Mouse (Mus musculus) liver, embryonic 14.5 days (tissue): Measurements from ENCODE around the gene Rinl. TPM values are rescaled to one million over a fixed set of nuclear protein-coding genes. Genes with fewer than 3 reads are reported as not detected.

Source experiments
- ATAC-seq: fragments of 200-750 bp; cut with Nextera tagmentation; 2 replicates; pipeline ENCODE4 v1.8.0; 2017; ENCODE audit warnings: moderate number of reproducible peaks, mild to moderate bottlenecking, moderate library complexity; ENCODE audit not compliant: insufficient read depth
- DNase-seq, 3 experiments: peaks; one replicate each; pipeline ENCODE4 v3.0.0-alpha.2; 2012 to 2013; ENCODE audit warnings: low read depth in 3 of 3, low spot score in 3 of 3
- H3K27ac ChIP-seq: fragments of 300-500 bp; sonication (generic); 2 replicates; pipeline ENCODE4 v1.5.1; 2014; ENCODE audit warnings: moderate library complexity, mild to moderate bottlenecking, control low read depth, inconsistent platforms
- H3K27me3 ChIP-seq: fragments of 300-500 bp; sonication (generic); 2 replicates; pipeline ENCODE4 v1.6.1; 2014; ENCODE audit warnings: mild to moderate bottlenecking, low read length, moderate library complexity; ENCODE audit not compliant: control insufficient read depth, insufficient read depth
- H3K36me3 ChIP-seq: fragments of 300-500 bp; sonication (generic); replicated peaks from 2 replicates; pipeline ENCODE4 v1.6.1; 2014; ENCODE audit warnings: low read depth; ENCODE audit not compliant: control insufficient read depth, insufficient read depth
- H3K4me1 ChIP-seq, 2 experiments: fragments of 200-500 bp in 1 of 2; fragments of 300-500 bp in 1 of 2; sonication (generic) in 1 of 2; replicated peaks; 2 replicates each; pipeline ENCODE4 v1.6.1; 2012 to 2014; ENCODE audit warnings: antibody characterized with exemption in 1 of 2, inconsistent platforms in 1 of 2, low read length in 1 of 2; ENCODE audit not compliant: control insufficient read depth in 2 of 2, insufficient read depth in 2 of 2
- H3K4me2 ChIP-seq: fragments of 300-500 bp; sonication (generic); 2 replicates; pipeline ENCODE4 v1.6.1; 2014; ENCODE audit warnings: low read depth, mild to moderate bottlenecking, control low read depth, moderate library complexity
- H3K4me3 ChIP-seq, 2 experiments: fragments of 200-500 bp in 1 of 2; fragments of 300-500 bp in 1 of 2; sonication (generic) in 1 of 2; 2 replicates each; pipeline ENCODE4 v1.5.1; 2012 to 2014; ENCODE audit warnings: low read depth in 2 of 2, low read length in 2 of 2, mild to moderate bottlenecking in 2 of 2, control low read depth in 1 of 2, inconsistent platforms in 1 of 2, moderate library complexity in 1 of 2; ENCODE audit not compliant: insufficient read depth in 1 of 2
- H3K9ac ChIP-seq: fragments of 300-500 bp; sonication (generic); replicated peaks from 2 replicates; pipeline ENCODE4 v1.6.1; 2014; ENCODE audit warnings: mild to moderate bottlenecking, control low read depth, moderate library complexity
- H3K9me3 ChIP-seq: fragments of 300-500 bp; sonication (generic); 2 replicates; pipeline ENCODE4 v1.6.1; 2016; ENCODE audit warnings: low read length, mixed read lengths; ENCODE audit not compliant: control insufficient read depth
- CTCF ChIP-seq: IDR thresholded peaks from 2 replicates; pipeline ENCODE4 v1.5.1; 2016; ENCODE audit warnings: antibody characterized with exemption, low read depth, control low read depth
- EP300 ChIP-seq: IDR thresholded peaks from 2 replicates; pipeline ENCODE4 v1.6.1; 2016; ENCODE audit warnings: antibody characterized with exemption, low read depth
- WGBS: fragments of 180-500 bp; shearing (Covaris S2); extraction: QIAGEN DNeasy Blood & Tissue Kit; methylation state at CpG from one replicate; pipeline ENCODE4 v1.1.7; 2014; ENCODE audit not compliant: insufficient replicate concordance; 5-methylcytosine and 5-hydroxymethylcytosine counted together
- polyA plus RNA-seq, 2 experiments: library from polyadenylated mRNA; depleted of rRNA in 1 of 2; stranded (reverse) in 1 of 2; unstranded in 1 of 2; fragments of >200 nt; fragmentation: Nextera tagmentation in 1 of 2; extraction: Ambion mirVana in 1 of 2; gene quantifications; 2 replicates each; pipeline versions ENCODE4 v1.2.1 to v1.2.3; 2012 to 2014

The Rinl gene
- polyA plus RNA-seq, 2 experiments: 4.7 to 4.8 TPM

GRCm38 (mm10) chr7:28817524-28817923, 28.8 kb downstream of the Rinl start:
- no peak overlapping the region for H3K27ac ChIP-seq
- H3K4me3 ChIP-seq: no peak overlapping the region
- TF ChIP-seq EP300: no peak
- no peak for TF ChIP-seq CTCF
- H3K27me3 ChIP-seq: no peaks in the 10 kb centered on the region
- WGBS: 55% methylated on average over 6 of the region's 6 CpGs
- H3K9me3 ChIP-seq: no peaks in the 10 kb centered on the region
- no peak overlapping the region for H3K4me2 ChIP-seq
- H3K9ac ChIP-seq: no peak overlapping the region
- ATAC-seq: no peak
- H3K36me3 ChIP-seq: peaks cover 99% of the 10 kb centered on the region
- DNase-seq: no peak
- H3K4me1 ChIP-seq: peaks cover 12 to 23% of the 10 kb centered on the region in 2 experiments

GRCm38 (mm10) chr7:28817957-28818356, 29.2 kb downstream of the Rinl start:
- no peak overlapping the region for H3K27ac ChIP-seq
- no peaks in the 10 kb centered on the region for H3K27me3 ChIP-seq
- TF ChIP-seq EP300 (no peak), CTCF (no peak)
- no peaks in the 10 kb centered on the region for H3K9me3 ChIP-seq
- H3K4me2 ChIP-seq: no peak overlapping the region
- H3K4me3 ChIP-seq: no peak overlapping the region
- 82% methylated on average over 4 of the region's 4 CpGs for WGBS
- DNase-seq (no peak), ATAC-seq (no peak)
- no peak overlapping the region for H3K9ac ChIP-seq
- peaks cover 10 to 18% of the 10 kb centered on the region in 2 experiments for H3K4me1 ChIP-seq
- peaks cover 99% of the 10 kb centered on the region for H3K36me3 ChIP-seq

- no peaks in the 10 kb centered on the region for H3K27me3 ChIP-seq
- ATAC-seq (no peak), DNase-seq (no peak)
- H3K27ac ChIP-seq: no peak overlapping the region
- H3K4me2 ChIP-seq: no peak overlapping the region
- peaks cover 97% of the 10 kb centered on the region for H3K36me3 ChIP-seq
- peaks cover 8 to 14% of the 10 kb centered on the region in 2 experiments for H3K4me1 ChIP-seq
- TF ChIP-seq EP300: no peak
- TF ChIP-seq CTCF: no peak
- no peaks in the 10 kb centered on the region for H3K9me3 ChIP-seq
- H3K9ac ChIP-seq: no peak overlapping the region
- WGBS: 88% methylated on average over 18 of the region's 18 CpGs
- H3K4me3 ChIP-seq: no peak overlapping the region
Observed at GRCm38 (mm10) chr7:28818436-28818835, 29.7 kb downstream of the Rinl start.

GRCm38 (mm10) chr7:28818861-28819452, 30.2 kb downstream of the Rinl start:
- H3K4me3 ChIP-seq: no peak overlapping the region

GRCm38 (mm10) chr7:28819571-28819970, 30.8 kb downstream of the Rinl start:
- H3K27ac ChIP-seq: no peak overlapping the region
- H3K36me3 ChIP-seq: peaks cover 86% of the 10 kb centered on the region
- no peak overlapping the region for H3K9ac ChIP-seq
- no peak overlapping the region for H3K4me2 ChIP-seq
- no peaks in the 10 kb centered on the region for H3K27me3 ChIP-seq
- H3K4me1 ChIP-seq: peaks cover 3 to 11% of the 10 kb centered on the region in 2 experiments
- 81% methylated on average over 4 of the region's 4 CpGs for WGBS
- DNase-seq (no peak), ATAC-seq (no peak)
- no peak for TF ChIP-seq EP300
- TF ChIP-seq CTCF: no peak
- no peak overlapping the region for H3K4me3 ChIP-seq
- H3K9me3 ChIP-seq: no peaks in the 10 kb centered on the region

More at GRCm38 (mm10) chr7:28818861-28819452, 30.2 kb downstream of the Rinl start:
- WGBS: 55% methylated on average over 4 of the region's 4 CpGs
- H3K9ac ChIP-seq: no peak overlapping the region
- peaks cover 92% of the 10 kb centered on the region for H3K36me3 ChIP-seq
- H3K4me2 ChIP-seq: no peak overlapping the region
- H3K9me3 ChIP-seq: no peaks in the 10 kb centered on the region
- H3K27ac ChIP-seq: no peak overlapping the region
- no peak for TF ChIP-seq CTCF
- peak; percentile 42 for TF ChIP-seq EP300
- peaks cover 5 to 10% of the 10 kb centered on the region in 2 experiments for H3K4me1 ChIP-seq
- DNase-seq: no peak
- H3K27me3 ChIP-seq: no peaks in the 10 kb centered on the region
- ATAC-seq: peak; percentile 48; the same call in 1 of the 2 replicates
